Mouse (Mus musculus): ENCODE data around the gene Tmem210. TPM values are rescaled to one million over a fixed set of nuclear protein-coding genes. Genes with fewer than 3 reads are reported as not detected.
A peak's percentile ranks its signal among the peaks of the same experiment; 100 is the strongest.
"Not testable (repeated sequence)": the region's sequence is repeated elsewhere in the genome, so short reads cannot be mapped to it uniquely, and the experiment has no call there.

The Tmem210 gene
- polyA plus RNA-seq (2015; fragmentation: Nextera tagmentation; extraction: Ambion mirVana) = not detected in 2 replicates

GRCm38 (mm10) chr2:25287927-25288649 lies at the start of gene Tmem210:
Tmem210 (plus strand) TSS chr2:25288145.
- DNase-seq (ENCODE audit: low spot score) = no peak

GRCm38 (mm10) chr2:25239766-25240165 lies 48.2 kb upstream of the Tmem210 start:
- no peak for DNase-seq (ENCODE audit: low spot score)

- DNase-seq (ENCODE audit: low spot score) = no peak
Measured at GRCm38 (mm10) chr2:25240310-25240709, 47.6 kb upstream of the Tmem210 start.

DNA sequence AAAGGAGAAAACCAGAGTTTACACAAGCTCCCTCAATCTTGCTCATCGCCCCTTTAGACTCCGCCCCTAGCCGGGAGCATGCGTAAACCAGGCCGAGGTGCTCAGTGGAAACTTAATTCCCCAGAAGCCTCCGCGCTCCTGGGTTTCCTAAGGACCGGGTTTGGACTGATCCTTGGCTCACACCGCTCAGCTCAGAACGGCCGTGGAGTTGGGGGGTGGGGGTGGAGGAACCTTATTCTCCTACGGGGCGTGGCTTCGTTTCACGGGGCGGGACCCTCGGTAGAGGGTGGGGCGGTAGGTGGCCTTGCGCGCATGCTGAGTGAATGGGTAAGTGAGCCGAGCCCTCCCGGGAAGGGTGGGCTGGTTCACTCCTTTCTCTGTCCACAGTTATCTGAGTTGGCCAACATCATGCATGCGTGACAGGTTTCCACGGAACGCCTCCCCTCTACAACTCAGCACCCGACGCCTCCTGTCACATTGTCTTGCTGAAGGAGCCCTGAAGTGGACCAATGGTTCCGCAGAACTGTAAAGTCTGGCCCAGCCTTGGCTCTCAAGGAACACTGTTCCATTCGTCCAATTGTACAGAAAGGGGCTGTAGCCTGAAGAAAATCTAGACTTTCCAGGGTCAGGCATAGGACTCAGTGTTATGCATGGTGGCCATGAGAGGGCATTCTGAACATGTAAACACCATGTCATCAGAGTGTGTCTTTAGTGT lies 47.1 kb upstream of the Tmem210 start:
- peak; percentile 53 for DNase-seq (ENCODE audit: low spot score)

DNA sequence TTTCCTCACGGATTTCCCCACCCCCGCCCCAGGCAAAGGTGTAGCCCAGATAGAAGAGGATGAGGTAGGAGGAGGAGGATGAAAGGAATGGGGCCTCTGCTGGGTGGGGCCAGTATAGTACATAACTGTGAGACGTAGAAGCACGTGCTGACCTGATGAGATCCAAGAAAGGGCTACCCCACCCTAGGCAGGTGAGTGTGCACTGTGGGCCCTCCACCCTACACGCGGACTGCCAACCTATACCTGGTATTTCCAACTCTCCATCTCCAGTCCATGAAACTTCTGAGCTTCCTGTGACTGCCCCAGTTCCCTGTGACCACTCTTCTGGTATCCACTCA lies 46.5 kb upstream of the Tmem210 start:
- no peak for DNase-seq (ENCODE audit: low spot score)

DNA sequence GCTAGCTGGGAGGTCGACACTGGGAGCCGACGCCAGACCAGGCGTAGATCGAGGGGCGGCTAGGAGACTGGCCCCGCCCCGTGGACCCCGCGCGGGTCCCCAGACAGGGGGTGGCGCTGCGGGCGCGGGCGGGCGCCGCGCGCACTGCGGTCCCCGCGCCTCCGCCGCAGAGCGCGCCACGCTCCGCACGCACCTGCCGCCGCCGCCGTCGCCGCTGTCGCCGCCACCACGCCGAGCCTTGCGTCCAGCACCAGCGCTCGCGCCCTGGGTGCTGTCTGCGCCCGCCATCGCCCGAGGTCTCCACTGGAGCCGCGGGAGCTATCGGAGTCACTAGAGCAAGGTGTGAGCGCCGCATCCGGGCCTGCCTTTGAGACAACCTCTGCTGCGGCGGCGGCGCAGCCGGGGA lies 45.8 kb upstream of the Tmem210 start, which contains the start of the genes Rnf208 and Cysrt1:
Rnf208 (plus strand) TSS at position 155 of the 406 bp plus-strand sequence.
Cysrt1 (minus strand) TSS at position 352 of the 406 bp plus-strand sequence.
- peak; percentile 31 for DNase-seq (ENCODE audit: low spot score)

GRCm38 (mm10) chr2:25243342-25243741 lies 44.6 kb upstream of the Tmem210 start:
- DNase-seq (ENCODE audit: low spot score) = no peak

DNA sequence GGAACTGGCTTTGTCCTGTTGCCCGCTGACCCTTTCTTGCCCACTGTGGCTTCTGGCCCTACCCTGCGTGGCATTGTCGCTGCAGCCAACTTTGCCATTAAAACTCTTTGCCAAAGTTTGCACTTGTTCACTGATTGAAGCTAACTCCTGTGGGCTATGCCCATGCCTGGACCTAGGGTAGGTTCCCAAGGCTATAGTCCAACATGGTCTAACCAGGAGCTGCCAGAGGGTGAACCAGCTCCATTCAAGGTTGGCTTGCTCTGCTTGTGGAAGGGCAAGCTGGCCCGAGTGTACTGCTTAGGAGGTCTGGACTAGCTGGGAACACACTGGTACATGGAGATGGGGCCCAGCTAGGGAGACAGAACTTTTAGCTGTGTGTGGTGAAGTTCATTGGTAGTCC lies 43.8 kb upstream of the Tmem210 start:
- DNase-seq (ENCODE audit: low spot score) = no peak

GRCm38 (mm10) chr2:25246183-25247072 lies 41.5 kb upstream of the Tmem210 start, which contains the start of gene AL732309.1:
AL732309.1 (minus strand) TSS chr2:25246863.
- no peak for DNase-seq (ENCODE audit: low spot score)

DNA sequence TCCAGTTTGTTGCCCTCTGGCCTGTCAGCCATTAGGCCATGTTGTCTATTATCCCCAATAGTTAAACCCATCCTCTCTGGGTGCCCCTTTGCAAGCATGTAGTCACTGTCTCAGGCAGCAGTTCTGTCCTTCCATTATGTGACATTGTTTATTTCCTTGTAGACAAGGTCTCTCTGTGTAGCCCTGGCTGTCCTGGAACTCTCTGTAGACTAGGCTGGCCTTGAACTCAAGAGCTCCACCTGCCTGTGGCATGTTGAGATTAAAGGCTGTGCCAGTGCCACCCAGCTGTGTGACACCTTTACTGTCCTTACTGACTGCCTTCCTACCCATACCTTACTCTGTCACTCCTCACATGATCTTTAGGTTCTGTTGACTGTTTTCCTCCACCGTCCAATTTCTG lies 35.6 kb upstream of the Tmem210 start:
- DNase-seq (ENCODE audit: low spot score) = peak; percentile 50

DNA sequence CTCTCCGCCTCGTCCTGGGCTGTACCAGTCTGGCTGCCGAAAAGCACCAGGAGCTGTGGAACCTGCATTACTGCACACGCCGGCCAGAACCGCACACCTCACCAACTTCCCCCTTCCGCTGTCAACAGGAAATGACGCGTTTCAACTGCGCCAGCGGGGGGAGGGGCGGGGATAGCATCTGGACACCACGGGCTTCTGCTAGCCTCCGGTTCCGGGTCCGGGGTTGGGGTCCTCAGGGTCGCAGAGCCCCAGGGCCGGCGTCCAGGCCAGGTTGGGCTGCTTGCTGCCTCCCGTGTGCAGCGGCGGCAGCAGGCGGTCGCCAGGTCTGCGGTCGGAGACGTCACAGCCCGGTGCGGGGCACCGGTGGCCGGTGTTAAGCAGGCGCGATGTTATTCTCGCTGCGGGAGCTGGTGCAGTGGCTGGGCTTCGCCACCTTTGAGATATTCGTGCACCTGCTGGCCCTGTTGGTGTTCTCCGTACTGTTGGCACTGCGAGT lies 32.6 kb upstream of the Tmem210 start, which contains the start of gene Tmem203:
Tmem203 (plus strand) TSS at position 156 of the 496 bp plus-strand sequence.
- peak; percentile 94 for DNase-seq (ENCODE audit: low spot score)

- DNase-seq (ENCODE audit: low spot score) = peak; percentile 71
Measured at GRCm38 (mm10) chr2:25256443-25257109, 31.4 kb upstream of the Tmem210 start.

DNA sequence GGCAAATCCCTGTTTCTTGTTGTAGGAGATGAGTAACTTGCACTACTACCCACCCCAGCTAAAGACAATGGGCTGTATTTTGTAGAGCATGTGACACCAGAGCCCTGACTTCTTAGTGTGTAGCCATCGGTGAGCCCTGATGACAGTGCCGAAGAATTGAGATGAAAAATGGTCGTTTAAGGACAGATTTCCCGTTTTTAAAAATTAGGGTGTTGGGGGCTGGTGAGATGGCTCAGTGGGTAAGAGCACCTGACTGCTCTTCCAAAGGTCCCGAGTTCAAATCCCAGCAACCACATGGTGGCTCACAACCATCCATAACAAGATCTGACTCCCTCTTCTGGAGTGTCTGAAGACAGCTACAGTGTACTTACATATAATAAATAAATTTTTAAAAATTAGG lies 30.7 kb upstream of the Tmem210 start:
- DNase-seq (ENCODE audit: low spot score) = not testable (repeated sequence)

GRCm38 (mm10) chr2:25258887-25259286 lies 29.1 kb upstream of the Tmem210 start:
- DNase-seq (ENCODE audit: low spot score) = no peak

GRCm38 (mm10) chr2:25261870-25262269 lies 26.1 kb upstream of the Tmem210 start:
- no peak for DNase-seq (ENCODE audit: low spot score)

- peak; percentile 95 for DNase-seq (ENCODE audit: low spot score)
Measured at GRCm38 (mm10) chr2:25262291-25262767, 25.6 kb upstream of the Tmem210 start, which contains the start of gene Tprn. Tprn (plus strand) TSS chr2:25262618.

DNA sequence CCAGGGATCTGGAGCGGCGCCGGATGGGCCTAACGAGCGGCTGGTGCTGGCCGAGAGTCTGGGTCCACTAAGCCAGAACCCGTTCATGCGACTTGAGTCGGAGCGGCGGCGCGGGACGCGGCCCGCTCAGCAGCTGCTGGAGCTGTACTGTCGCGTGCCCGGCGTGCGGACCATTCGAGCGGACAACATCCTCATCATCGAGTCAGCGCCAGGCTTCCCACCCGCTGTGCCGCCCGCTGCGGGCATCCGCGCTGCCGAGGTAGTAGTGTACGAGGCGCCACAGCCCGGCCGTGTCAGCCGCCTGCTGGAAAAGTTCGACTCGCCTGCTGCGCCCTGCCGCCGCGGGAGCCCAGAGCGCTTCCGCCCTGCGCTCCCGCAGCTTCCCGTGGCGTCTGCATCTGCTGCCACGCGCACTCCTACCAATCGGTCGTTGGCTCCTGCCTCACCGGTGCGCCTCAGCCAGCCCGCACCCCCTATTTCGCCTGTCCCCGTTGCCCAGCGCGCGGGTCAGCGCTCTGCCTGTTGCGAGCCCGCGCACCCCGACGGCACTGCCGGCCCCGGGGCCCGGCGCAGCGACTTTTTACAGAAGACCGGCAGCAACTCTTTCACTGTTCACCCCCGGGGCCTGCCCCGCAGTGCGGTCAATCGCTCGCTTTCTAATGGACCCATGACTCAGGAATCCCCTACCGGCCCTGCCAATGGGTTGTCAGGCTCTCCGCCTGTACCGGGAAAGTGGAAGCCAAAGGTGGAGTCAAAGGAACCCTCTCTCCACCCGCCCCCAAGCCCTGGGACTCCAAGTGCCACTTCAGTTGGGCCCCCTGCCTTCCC lies 24.9 kb upstream of the Tmem210 start:
- DNase-seq (ENCODE audit: low spot score) = peak; percentile 73

GRCm38 (mm10) chr2:25263623-25264285 lies 24.2 kb upstream of the Tmem210 start:
- no peak for DNase-seq (ENCODE audit: low spot score)

- no peak for DNase-seq (ENCODE audit: low spot score)
Measured at GRCm38 (mm10) chr2:25264286-25264660, 23.7 kb upstream of the Tmem210 start.
